Mouse (Mus musculus): ENCODE measurements around the gene Tmem178b.

Gene Tmem178b

DNA sequence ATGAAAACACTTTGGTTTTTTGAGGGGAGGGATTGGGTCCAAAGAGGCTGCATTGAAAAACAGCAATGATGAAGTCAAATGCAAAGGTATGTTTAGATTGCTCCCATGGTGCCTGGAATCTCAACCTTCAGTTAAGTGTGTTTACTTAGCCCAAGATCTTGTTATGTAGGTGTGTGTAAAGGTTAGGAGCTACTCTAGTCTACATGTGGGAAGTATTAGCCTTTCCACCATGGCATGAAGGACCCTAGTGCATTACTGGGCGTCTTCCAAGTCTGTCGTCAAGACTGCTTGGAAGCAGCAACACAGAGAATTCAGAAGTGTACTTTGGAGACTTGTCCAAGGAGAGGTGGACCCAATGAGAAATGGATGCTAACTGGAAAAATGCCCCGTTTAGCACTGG, 205.3 kb downstream of the Tmem178b start:
- DNase-seq (ENCODE audit: low spot score), result no peak

DNA sequence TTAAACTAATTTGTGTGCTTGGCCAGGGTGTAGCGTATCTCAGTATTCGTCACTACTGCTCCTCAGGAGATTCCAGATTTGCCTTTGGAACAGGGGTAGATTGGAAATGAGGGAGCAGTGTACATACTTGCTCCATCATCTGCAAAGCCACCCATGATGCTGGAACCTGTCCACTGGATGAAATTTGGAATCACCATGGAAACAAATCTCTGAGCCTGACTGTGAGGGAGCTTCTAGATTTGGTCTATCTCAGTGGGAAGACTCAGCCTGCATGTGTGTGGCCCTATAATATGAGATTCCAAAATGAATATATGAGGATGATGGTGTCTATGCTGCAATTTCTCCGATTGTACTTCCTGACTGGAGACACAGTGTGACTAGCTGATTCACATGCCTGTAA, 210.7 kb downstream of the Tmem178b start:
- no peak for DNase-seq (ENCODE audit: low spot score)

- DNase-seq (ENCODE audit: low spot score), result no peak
These were observed 218.2 kb downstream of the Tmem178b start for GRCm38 (mm10) chr6:40091250-40091651.

- no peak for DNase-seq (ENCODE audit: low spot score)
These were observed 225.4 kb downstream of the Tmem178b start for GRCm38 (mm10) chr6:40098498-40098897.

DNA sequence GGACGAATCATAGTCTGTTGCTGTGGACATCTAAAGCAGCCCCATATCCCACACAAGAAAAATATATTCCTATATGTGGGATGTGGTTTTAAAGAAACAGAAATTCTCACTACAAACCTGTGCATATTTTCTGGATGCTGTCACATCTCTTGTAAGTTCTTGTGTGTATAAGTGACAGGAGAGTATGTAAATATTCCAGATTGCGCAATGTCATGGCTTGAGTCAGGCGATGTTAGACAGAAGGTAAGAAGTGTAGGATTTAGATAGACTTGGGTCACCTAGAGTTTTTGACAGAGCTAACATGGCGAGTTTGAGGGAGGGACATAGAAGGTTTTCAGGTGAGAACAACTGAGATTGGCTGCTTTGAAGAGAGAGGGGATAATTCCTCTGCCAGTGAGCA, 228.7 kb downstream of the Tmem178b start:
- no peak for DNase-seq (ENCODE audit: low spot score)

DNA sequence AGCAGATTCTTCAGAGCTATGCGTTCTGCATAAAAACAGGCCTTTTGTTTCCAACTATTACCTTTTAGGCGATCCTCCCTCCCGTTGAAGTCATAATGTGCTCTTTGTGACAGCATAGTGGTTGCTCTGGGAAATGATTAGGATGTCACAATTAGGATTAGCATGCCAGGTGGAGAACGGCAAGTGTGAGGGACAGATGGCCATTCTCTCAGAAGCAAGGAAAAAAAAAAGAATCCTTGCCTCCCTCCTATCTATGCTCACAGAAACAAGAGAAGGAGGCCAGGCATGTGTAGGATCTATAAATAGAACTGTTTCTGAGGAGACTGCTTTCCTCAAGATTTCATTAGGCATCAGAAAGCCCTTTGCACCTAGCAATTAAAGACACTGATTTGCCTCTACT, 229.8 kb downstream of the Tmem178b start:
- no peak for DNase-seq (ENCODE audit: low spot score)

- DNase-seq (ENCODE audit: low spot score), result no peak
These were observed 237.0 kb downstream of the Tmem178b start for GRCm38 (mm10) chr6:40110029-40110428.

DNA sequence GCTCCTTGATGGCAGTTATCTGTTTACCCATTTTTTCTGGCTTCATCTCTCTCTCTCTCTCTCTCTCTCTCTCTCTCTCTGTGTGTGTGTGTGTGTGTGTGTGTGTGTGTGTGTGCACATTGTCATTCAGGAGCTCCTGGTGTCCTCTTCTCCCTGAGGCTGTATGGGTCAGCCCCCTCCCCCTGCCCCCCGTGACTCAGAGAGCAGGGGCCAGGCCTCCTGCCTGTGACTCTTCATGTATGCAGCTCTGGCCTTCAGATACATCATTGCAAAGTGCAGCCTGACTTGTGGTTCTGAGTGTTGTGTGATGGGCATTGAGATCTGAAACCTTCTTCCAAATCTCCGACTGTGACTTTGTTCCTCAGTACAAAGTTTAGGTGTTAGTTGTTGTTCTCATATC, 237.7 kb downstream of the Tmem178b start:
- no peak for DNase-seq (ENCODE audit: low spot score)

- DNase-seq (ENCODE audit: low spot score), result no peak
These were observed 239.4 kb downstream of the Tmem178b start for GRCm38 (mm10) chr6:40112488-40112887.

DNA sequence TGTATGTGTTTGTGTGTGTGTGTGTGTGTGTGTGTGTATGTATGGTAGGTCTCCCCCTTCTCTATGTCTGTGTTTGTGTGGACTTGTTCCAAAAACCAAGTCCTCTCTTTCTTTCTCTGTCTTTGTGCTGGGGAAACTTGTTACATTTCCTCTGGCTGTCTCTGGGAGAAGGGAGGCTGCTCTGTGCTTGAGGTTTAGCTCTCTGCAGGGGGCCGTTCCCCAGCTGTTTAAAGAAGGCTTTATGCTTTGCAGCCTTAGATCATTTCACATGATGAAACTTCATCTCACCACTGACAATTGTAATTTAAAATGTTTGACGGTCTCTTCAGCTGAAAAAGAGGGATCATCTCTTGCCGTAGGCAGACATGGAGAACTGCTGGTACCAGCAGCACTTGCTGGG, 243.2 kb downstream of the Tmem178b start:
- no peak for DNase-seq (ENCODE audit: low spot score)

GRCm38 (mm10) chr6:40120176-40120575, 247.1 kb downstream of the Tmem178b start:
- no peak for DNase-seq (ENCODE audit: low spot score)

DNA sequence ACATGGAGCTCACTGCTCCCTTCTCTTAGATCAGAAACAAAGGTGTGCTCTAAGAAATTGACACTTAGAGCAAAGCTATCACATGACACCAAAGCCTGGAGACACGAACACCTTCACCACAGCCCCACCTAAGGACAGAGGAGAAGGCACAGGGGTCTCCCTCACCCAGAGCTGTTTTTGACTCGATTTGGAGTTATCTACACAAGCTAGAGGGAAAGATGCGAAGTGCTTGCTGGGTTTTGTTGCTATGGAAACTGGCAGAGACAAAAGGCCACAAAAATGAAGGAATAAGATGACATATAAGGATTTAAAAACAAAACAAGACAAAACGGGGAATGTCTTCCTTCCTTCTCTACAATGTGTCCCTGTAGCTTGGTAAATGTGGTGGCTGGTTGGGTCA, 248.4 kb downstream of the Tmem178b start:
- no peak for DNase-seq (ENCODE audit: low spot score)

DNA sequence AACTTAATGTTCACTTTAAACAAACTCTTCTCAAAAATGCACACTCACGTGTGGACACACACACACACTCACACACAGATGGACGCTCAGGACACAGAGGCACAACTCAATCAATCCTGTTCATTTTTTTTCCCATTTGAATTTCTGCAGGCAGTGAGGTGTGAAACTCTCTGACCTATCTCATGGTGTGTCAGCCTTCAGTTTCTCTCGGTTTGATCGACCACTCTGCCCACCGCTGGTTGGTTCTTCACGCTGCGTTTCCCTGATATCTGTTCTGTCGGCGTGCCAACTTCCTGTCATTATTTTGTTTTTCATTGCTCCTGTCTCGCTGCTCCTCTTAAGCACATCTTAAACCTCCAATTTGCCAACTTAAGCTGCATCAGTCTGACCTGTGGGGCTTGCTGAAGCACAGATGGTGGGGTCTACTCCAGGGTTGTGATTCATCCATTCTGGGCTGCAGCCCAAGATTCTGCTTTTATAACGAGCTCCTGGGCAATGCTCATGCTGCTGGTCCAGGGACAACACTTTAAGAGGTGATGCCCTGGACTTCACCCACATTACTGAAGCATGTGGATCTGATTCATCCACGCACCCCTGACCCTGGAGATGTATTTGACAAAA, 250.1 kb downstream of the Tmem178b start:
- DNase-seq (ENCODE audit: low spot score), result no peak

- no peak for DNase-seq (ENCODE audit: low spot score)
These were observed 250.9 kb downstream of the Tmem178b start for GRCm38 (mm10) chr6:40123960-40124359.

DNA sequence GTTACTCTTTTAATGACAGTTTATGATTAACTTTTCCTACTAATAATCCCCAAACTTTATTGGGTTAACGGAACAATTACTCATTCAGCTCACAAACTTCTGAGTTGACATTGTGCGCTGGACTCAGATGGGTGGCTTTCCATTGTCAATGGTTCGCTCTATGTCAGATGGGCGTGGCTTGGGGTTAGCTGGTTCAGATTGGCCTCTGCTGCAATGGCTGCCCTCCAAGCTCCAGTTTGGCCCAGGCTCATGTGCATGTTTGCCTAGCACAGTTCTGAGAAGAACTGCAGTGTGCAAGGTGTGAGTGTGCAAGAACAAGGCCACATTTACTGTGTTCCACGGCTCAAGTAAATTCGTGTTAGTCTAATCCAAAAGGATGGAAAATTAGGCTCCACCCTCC, 255.6 kb downstream of the Tmem178b start:
- DNase-seq (ENCODE audit: low spot score), result no peak

GRCm38 (mm10) chr6:40131936-40132335, 258.9 kb downstream of the Tmem178b start:
- no peak for DNase-seq (ENCODE audit: low spot score)

GRCm38 (mm10) chr6:40133436-40133835, 260.4 kb downstream of the Tmem178b start:
- no peak for DNase-seq (ENCODE audit: low spot score)

- DNase-seq (ENCODE audit: low spot score), result no peak
These were observed 262.6 kb downstream of the Tmem178b start for GRCm38 (mm10) chr6:40135716-40136115.

GRCm38 (mm10) chr6:40137346-40137745, 264.3 kb downstream of the Tmem178b start:
- no peak for DNase-seq (ENCODE audit: low spot score)

DNA sequence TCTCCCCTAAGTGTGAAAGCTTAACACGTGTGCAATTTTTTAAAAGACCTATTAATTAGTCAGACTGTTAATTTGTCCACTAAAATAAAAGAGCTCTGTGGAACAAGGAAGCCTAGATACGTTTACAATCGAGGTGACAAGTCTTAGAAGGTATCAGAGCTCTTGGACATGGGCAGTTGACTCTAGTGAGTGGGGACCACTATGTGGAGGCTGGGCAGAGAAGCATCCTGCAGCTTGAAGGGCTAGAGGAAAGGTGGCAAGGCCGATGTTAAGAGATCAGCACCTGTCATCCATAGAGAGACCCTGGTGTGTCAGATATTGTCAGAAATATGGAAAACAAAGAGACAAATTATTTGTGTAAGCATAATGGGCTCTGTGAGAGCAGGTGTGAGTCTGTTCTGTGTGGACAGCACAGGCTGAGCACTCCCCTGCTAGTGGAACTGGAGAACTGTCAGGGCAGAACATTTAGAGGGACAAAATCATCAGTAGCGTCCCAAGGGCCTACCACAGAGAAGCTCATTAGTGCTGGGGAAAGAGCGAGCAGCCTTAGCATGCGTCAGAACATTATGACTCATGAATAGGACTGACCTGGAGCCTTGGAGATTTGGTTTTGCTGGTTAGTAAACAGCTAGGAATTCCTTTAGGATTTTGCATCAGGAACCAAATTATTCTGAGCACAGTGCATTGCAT, 264.9 kb downstream of the Tmem178b start:
- no peak for DNase-seq (ENCODE audit: low spot score)

GRCm38 (mm10) chr6:40142582-40142981, 269.5 kb downstream of the Tmem178b start:
- no peak for DNase-seq (ENCODE audit: low spot score)

GRCm38 (mm10) chr6:40144371-40144770, 271.3 kb downstream of the Tmem178b start:
- no peak for DNase-seq (ENCODE audit: low spot score)

- no peak for DNase-seq (ENCODE audit: low spot score)
These were observed 272.5 kb downstream of the Tmem178b start for GRCm38 (mm10) chr6:40145601-40146000.

- DNase-seq (ENCODE audit: low spot score), result no peak
These were observed 279.2 kb downstream of the Tmem178b start for GRCm38 (mm10) chr6:40152241-40152640.
